Mouse (Mus musculus): ENCODE results near the gene BC049730.

BC049730 gene

GRCm38 (mm10) chr7:24762574-24762973 lies 53.5 kb downstream of the BC049730 start:
- DNase-seq (ENCODE audit: low read depth, low spot score) = no peak
